Mouse (Mus musculus) heart, embryonic 14.5 days (tissue): Measurements from ENCODE around the gene Neurod4. TPM values are rescaled to one million over a fixed set of nuclear protein-coding genes. Genes with fewer than 3 reads are reported as not detected.
"Not testable (repeated sequence)": the region's sequence is repeated elsewhere in the genome, so short reads cannot be mapped to it uniquely, and the experiment has no call there.

ENCODE experiments used
- ATAC-seq: fragments of 200-750 bp; cut with Nextera tagmentation; 2 replicates; pipeline ENCODE4 v1.8.0; 2017; ENCODE audit warnings: low read depth, moderate TSS enrichment; ENCODE audit not compliant: insufficient number of reproducible peaks, insufficient read depth, low FRiP score
- H3K27ac ChIP-seq, 2 experiments: fragments of 200-500 bp in 1 of 2; fragments of 300-500 bp in 1 of 2; sonication (generic) in 1 of 2; replicated peaks in 1 of 2; 2 replicates each; pipeline ENCODE4 v1.5.1; 2012 to 2014; ENCODE audit warnings: low read depth in 2 of 2, low read length in 2 of 2, control low read depth in 1 of 2, mild to moderate bottlenecking in 1 of 2, mixed read lengths in 1 of 2; ENCODE audit not compliant: control insufficient read depth in 1 of 2, insufficient read depth in 1 of 2
- H3K27me3 ChIP-seq: fragments of 300-500 bp; sonication (generic); 2 replicates; pipeline ENCODE4 v1.6.1; 2014; ENCODE audit warnings: mild to moderate bottlenecking, low read length, control low read depth; ENCODE audit not compliant: control insufficient read depth, insufficient read depth
- H3K36me3 ChIP-seq: fragments of 300-500 bp; sonication (generic); 2 replicates; pipeline ENCODE4 v1.6.1; 2014; ENCODE audit warnings: mild to moderate bottlenecking, control low read depth, low read length, mixed read lengths; ENCODE audit not compliant: control insufficient read depth, insufficient read depth
- H3K4me1 ChIP-seq, 2 experiments: fragments of 200-500 bp in 1 of 2; fragments of 300-500 bp in 1 of 2; sonication (generic) in 1 of 2; 2 replicates each; pipeline ENCODE4 v1.6.1; 2012 to 2014; ENCODE audit warnings: low read length in 2 of 2, control low read depth in 1 of 2, mixed read lengths in 1 of 2; ENCODE audit not compliant: control insufficient read depth in 2 of 2, insufficient read depth in 2 of 2
- H3K4me2 ChIP-seq: fragments of 300-500 bp; sonication (generic); 2 replicates; pipeline ENCODE4 v1.6.1; 2014; ENCODE audit warnings: mild to moderate bottlenecking, low read length
- H3K4me3 ChIP-seq, 2 experiments: fragments of 200-500 bp in 1 of 2; fragments of 300-500 bp in 1 of 2; sonication (generic) in 1 of 2; 2 replicates each; pipeline ENCODE4 v1.5.1; 2012 to 2014; ENCODE audit warnings: low read length in 2 of 2, mild to moderate bottlenecking in 2 of 2, control low read depth in 1 of 2, low read depth in 1 of 2, moderate library complexity in 1 of 2; ENCODE audit not compliant: control insufficient read depth in 1 of 2, insufficient read depth in 1 of 2
- H3K9ac ChIP-seq: fragments of 300-500 bp; sonication (generic); 2 replicates; pipeline ENCODE4 v1.6.1; 2014; ENCODE audit warnings: mild to moderate bottlenecking, low read length
- H3K9me3 ChIP-seq: fragments of 300-500 bp; sonication (generic); 2 replicates; pipeline ENCODE4 v1.6.1; 2016; ENCODE audit warnings: low read length, control low read depth; ENCODE audit not compliant: control insufficient read depth
- WGBS: fragments of 180-500 bp; shearing (Covaris S2); extraction: QIAGEN DNeasy Blood & Tissue Kit; methylation state at CpG from one replicate; pipeline ENCODE4 v1.1.7; 2014; 5-methylcytosine and 5-hydroxymethylcytosine counted together
- polyA plus RNA-seq: library from polyadenylated mRNA; unstranded; fragments of >200 nt; fragmentation: Nextera tagmentation; extraction: Ambion mirVana; gene quantifications from 2 replicates; pipeline ENCODE4 v1.2.1, GENCODE M21; 2014

Gene Neurod4
- polyA plus RNA-seq, 1 experiment from 2014 or later = not detected

DNA sequence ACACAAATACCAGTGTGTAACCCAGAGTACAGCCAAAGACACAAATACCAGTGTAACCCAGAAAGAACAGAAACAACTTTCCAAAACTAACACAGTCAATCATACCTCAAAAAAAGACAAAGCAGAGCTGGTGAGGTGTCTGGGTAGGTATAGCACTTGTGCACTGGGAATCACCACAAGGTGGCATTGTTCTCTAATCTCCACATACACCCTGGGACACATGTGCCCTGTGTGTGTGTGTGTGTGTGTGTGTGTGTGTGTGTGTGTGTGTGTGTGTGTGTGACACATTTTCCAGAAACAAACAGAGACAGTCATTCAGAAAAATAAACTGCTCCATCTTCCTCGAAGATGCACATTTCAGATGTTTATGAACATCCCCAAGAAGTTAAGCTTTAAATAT is 33.5 kb upstream of the Neurod4 start:
- Histone ChIP-seq H3K4me3 (no peak overlapping the region), H3K27ac (no peak overlapping the region), H3K9ac (no peak overlapping the region), H3K4me2 (no peak overlapping the region), H3K36me3 (no peaks in the 10 kb centered on the region), H3K4me1 (no peaks in the 10 kb centered on the region), H3K27me3 (no peaks in the 10 kb centered on the region), H3K9me3 (no peaks in the 10 kb centered on the region)
- no peak for ATAC-seq
- 52% methylated on average over 1 of the region's 1 CpGs for WGBS

DNA sequence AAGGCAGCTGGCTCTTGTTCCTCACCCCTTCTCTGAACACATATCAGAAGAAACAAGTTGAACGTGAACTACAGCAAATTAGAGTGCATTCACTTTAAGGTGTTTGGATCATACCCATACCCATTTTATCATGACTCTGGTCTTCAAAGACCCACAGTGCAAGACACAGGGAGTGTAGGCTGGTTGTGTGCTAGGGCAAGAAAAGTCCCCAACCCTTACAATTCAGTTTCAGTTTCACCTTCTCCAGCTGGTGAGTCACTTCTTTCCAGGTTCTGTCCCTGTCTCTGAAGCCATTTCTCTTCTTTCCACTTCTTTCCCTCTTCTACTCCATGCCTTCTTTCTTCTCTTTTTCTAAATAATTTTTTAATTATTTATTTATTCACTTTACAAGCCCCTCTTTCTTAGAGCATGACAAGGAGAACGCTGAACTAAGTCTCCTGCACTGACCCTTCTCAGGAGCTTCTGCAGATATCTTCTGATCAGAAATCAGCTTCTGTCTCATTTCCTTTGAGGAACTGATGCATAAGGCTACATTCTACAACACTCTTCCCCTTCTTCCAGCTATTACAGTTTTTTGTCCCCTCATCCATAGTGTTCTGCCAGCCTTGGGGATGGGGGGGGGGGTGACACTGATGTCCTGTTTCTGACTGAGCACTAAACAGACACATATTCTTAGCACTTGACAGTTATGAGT is 31.6 kb upstream of the Neurod4 start:
- H3K4me3 ChIP-seq = no peak overlapping the region
- no peaks in the 10 kb centered on the region for H3K4me1 ChIP-seq
- no peak for ATAC-seq
- 72% methylated on average over 2 of the region's 2 CpGs for WGBS
- no peaks in the 10 kb centered on the region for H3K9me3 ChIP-seq
- H3K36me3 ChIP-seq = no peaks in the 10 kb centered on the region
- no peaks in the 10 kb centered on the region for H3K27me3 ChIP-seq
- H3K4me2 ChIP-seq = no peak overlapping the region
- H3K27ac ChIP-seq = no peak overlapping the region
- H3K9ac ChIP-seq = no peak overlapping the region

DNA sequence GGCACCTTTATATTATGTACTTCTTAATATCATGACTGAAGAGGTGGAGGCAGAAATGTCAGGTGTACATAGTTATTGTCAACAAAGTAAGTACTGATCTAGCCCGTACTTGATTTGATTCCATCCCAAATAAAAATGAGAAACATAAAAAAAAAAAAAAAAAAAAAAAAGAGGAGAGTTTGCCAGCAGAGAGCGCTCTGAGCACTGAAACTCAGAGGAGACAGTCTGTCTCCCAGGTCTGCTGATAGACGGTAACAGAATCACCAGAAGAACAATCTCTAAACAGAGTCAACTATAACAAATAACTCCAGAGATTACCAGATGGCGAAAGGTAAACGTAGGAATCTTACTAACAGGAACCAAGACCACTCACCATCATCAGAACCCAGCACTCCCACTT is 24.1 kb upstream of the Neurod4 start:
- H3K4me1 ChIP-seq, ATAC-seq, H3K36me3 ChIP-seq, H3K27me3 ChIP-seq, H3K9me3 ChIP-seq, H3K9ac ChIP-seq, H3K27ac ChIP-seq, H3K4me3 ChIP-seq, H3K4me2 ChIP-seq: not testable (repeated sequence)
- 77% methylated on average over 3 of the region's 5 CpGs for WGBS

DNA sequence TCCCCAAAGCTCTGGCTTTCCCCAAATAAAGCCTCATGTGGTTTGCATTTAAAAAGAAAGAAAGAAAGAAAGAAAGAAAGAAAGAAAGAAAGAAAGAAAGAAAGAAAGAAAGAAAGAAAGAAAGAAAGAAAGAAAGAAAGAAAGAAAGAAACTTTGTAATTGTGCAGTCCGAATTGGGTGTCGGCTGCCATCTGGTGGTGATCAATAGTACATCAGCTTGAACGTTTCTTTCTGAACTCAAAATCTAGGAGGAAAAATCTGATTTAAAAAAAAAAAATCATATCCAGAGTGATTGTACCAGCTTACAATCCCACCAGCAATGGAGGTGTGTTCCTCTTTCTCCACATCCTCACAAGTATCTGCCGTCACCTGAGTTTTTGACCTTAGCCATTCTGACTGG is 18.7 kb upstream of the Neurod4 start:
- not testable (repeated sequence) for H3K9me3 ChIP-seq, H3K4me2 ChIP-seq, H3K9ac ChIP-seq, H3K27ac ChIP-seq, H3K27me3 ChIP-seq, H3K36me3 ChIP-seq, ATAC-seq, H3K4me1 ChIP-seq, H3K4me3 ChIP-seq
- 17% methylated on average over 4 of the region's 4 CpGs for WGBS

DNA sequence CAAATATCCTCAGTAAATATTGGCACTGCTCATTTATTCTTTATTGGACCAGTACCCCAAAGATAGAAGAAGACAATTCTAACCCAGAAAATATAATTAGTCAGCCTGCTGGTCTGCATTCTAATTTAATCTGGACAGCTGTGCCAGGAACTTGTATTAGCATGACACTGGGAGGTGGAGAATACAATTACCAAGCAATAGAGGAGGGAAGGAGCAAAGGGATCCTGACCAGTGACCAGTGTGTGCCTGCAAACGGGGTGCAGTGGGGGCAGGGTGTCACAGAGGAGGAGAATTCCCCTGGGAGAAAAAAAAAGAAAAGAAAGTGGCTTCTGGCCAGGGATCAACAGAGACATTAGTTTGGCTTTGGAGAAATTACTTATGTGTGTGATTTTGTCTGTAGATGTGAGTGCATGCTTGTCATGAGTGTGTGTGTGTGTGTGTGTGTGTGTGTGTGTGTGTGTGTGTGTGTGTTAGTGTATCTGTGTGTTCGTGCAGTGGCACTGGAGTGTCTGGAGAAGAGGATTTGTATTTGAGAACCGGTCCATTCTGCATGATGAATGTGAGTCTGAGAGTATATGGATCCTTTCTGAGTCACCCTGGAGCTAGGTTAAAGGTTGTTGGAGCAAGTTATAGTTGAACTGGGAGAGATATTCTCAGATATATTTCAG is 13.8 kb upstream of the Neurod4 start:
- H3K27ac ChIP-seq = no peak overlapping the region
- no peak overlapping the region for H3K4me3 ChIP-seq
- H3K9me3 ChIP-seq = no peaks in the 10 kb centered on the region
- no peak for ATAC-seq
- H3K9ac ChIP-seq = no peak overlapping the region
- H3K36me3 ChIP-seq = no peaks in the 10 kb centered on the region
- no peak overlapping the region for H3K4me2 ChIP-seq
- no peaks in the 10 kb centered on the region for H3K4me1 ChIP-seq
- H3K27me3 ChIP-seq = no peaks in the 10 kb centered on the region
- WGBS = 13% methylated on average over 3 of the region's 3 CpGs

DNA sequence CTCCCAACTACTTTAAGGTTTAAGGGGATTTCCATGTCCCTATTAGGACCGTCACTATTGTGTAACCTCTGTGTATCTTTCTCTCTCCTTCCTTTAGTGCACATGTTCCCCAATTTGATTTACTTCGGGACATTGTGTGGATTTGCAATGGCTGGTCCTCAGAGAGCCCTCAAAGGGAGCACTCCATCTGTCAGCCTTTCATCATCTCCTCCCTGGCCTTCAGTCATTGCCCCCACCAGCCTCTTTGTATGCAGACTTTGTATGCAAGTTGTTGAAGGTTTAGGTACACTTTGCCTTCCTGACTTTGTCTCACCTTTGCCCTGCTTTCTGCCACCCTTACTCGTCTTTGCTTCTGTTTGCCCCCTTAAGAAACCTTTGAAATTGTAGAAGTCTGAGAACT is 8.0 kb upstream of the Neurod4 start:
- 53% methylated on average over 3 of the region's 3 CpGs for WGBS
- Histone ChIP-seq H3K4me3 (no peak overlapping the region), H3K9ac (no peak overlapping the region), H3K4me2 (no peak overlapping the region), H3K36me3 (no peaks in the 10 kb centered on the region), H3K4me1 (no peaks in the 10 kb centered on the region), H3K27me3 (no peaks in the 10 kb centered on the region), H3K27ac (no peak overlapping the region), H3K9me3 (no peaks in the 10 kb centered on the region)
- ATAC-seq = no peak

DNA sequence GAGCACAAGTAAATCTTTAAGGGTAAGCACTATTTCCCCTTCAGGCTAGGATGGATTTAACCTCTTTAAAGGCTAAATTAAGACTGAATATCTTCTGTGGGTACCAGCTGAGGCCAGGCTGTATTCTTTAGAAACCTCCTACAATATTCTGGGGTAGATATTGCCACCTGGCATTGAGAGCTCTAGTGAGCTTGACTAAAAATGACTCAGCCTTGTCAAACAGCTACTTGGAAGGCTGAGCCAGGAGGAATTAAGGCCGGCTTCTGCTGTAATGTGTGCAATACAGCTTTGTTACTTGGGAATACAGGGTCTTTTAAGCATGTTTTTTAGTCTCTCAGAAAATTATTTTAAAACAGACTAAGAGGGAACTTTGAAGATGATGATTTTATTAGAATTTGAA is 7.2 kb upstream of the Neurod4 start:
- H3K36me3 ChIP-seq = no peaks in the 10 kb centered on the region
- no peak for ATAC-seq

DNA sequence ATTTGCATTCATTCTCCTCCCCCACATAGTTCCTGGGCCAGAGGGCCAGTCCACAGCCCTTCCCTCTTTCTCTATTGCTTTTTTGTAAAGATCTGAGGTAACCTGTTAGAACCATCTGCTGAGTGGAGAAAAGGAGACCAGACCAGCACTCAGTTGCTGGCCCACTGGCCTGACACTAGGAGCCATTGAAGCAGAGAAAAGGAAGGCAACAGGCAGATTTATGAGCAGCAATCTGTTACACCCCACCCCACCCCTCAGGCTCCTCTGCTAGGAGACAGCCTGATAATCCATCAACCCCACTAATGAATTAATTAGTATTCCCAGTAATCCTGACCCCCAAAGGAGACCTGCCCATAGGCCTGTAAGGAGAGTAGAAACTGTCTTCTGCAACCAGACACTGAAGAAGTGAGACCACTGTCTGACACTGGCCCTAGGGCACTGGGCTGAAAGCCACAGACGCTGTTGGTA is 2.0 kb upstream of the Neurod4 start:
- Histone ChIP-seq H3K36me3 (no peaks in the 10 kb centered on the region), H3K9ac (no peak overlapping the region), H3K4me2 (no peak overlapping the region), H3K27ac (no peak overlapping the region), H3K9me3 (no peaks in the 10 kb centered on the region), H3K4me1 (no peaks in the 10 kb centered on the region), H3K27me3 (no peaks in the 10 kb centered on the region), H3K4me3 (no peak overlapping the region)
- ATAC-seq = no peak
- 32% methylated on average over 1 of the region's 1 CpGs for WGBS

More for the DNA sequence above, 7.2 kb upstream of the Neurod4 start:
- H3K27ac ChIP-seq = no peak overlapping the region
- no peak overlapping the region for H3K4me2 ChIP-seq
- 60% methylated on average over 1 of the region's 1 CpGs for WGBS
- H3K9me3 ChIP-seq = no peaks in the 10 kb centered on the region
- no peak overlapping the region for H3K4me3 ChIP-seq
- H3K27me3 ChIP-seq = no peaks in the 10 kb centered on the region
- H3K9ac ChIP-seq = no peak overlapping the region
- H3K4me1 ChIP-seq = no peaks in the 10 kb centered on the region
